Mouse (Mus musculus): ENCODE measurements around the gene Kctd18. TPM values are rescaled to one million over a fixed set of nuclear protein-coding genes. Genes with fewer than 3 reads are reported as not detected.
"Not testable (repeated sequence)": the region's sequence is repeated elsewhere in the genome, so short reads cannot be mapped to it uniquely, and the experiment has no call there.

Gene Kctd18
- total and polyA plus RNA-seq, 3 experiments, result 4.2 to 6.6 (median 5.8) TPM

DNA sequence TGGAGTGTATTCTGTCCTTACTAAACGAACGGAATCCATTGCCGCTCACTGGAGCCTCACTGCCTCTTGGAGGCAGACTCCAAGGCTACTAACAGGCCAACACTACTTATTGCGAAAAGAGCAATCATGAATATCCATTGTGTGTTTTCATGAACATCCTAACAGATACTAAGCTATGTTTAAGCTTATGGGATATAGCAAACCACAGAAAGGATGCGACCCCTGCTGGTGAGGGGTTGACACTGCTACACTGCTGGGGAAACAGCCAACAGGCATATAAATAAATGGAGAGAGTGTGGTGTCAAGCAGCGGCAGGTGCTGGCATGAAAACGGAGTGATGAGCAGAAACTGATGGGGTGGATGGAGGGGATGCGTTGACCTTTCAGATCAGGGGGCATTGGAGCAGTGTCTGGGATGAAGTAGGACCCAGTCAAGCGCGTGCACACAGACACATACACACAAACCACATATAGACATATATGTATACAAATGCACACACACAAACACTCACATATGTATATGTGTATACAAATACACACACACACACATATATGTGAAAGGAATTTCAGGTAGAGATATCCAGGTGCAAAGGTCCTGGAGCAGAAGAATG is 12.5 kb upstream of the Kctd18 start:
- peaks cover 4% of the 10 kb centered on the region for H3K4me1 ChIP-seq (ENCODE audit: control insufficient read depth, insufficient read depth, low read length)
- no peaks in the 10 kb centered on the region for H3K36me3 ChIP-seq (ENCODE audit: control insufficient read depth, insufficient read depth, low read length)
- H3K9ac ChIP-seq (ENCODE audit: low read depth, low read length), result no peak overlapping the region
- intact Hi-C loops (cut with DNase I), result loop anchor here (2.0 to 10.0 kb wide), 3 partner anchors 60 to 602 kb away; no protein-coding TSS in a partner anchor
- no peaks in the 10 kb centered on the region for H3K27me3 ChIP-seq (ENCODE audit: control insufficient read depth, insufficient read depth, low read length)
- no peaks in the 10 kb centered on the region for H3K79me2 ChIP-seq (replicated peaks; ENCODE audit: control insufficient read depth, insufficient read depth, low read length)
- peak overlapping the region; percentile 93 for H3K27ac ChIP-seq
- peak; percentile 83 for TF ChIP-seq CTCF (IDR thresholded peaks at IDR 0.05)
- no peak for TF ChIP-seq POLR2A (IDR thresholded peaks at IDR 0.05; ENCODE audit: insufficient read depth, low read depth, low read length)
- 0 out of 2 replicates have a peak, but pooled peaks have one; percentile 27 for TF ChIP-seq EP300 (IDR thresholded peaks at IDR 0.05; ENCODE audit: insufficient read depth, low read depth, low read length)
- WGBS, result 56% methylated on average over 10 of the region's 10 CpGs
- peak overlapping the region; percentile 4; the same call in 1 of the 2 replicates for H3K4me3 ChIP-seq
- DNase-seq, result peak; percentile 51 to 65

DNA sequence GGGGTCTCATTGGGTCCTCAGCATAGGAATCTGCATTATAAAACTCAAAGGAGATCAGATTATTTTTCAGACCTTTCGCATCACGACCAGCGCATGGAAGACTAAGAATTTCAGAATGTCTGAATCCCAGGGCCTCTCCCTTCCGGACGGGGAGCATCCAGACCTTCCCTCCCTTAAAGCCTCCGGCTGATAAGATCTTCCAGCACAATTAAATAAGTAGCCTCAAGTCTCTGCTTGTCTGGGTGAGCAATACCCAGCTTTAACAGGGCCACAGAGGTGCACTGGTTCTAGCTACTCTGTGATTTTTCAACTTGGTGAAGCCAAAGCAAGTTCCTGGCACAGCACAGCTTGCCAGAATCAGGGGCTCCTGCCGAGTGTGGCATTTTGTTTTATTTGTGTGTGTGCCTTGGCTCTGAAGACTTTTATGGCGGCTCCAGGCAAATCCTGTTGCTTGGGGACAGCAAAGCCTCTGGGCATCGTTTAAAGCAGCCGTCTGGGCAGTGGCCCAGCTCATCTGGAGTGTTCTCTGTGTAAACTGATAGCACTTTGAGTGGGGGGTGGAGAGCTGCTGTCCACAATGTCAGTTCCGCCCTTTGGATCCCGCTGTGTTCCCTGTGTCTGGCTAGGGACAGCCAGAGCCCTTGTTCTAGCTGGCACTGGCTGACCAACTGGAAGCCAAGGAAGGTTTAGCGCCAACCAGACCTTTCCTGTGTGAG is 11.6 kb upstream of the Kctd18 start:
- Histone ChIP-seq H3K36me3 (ENCODE audit: control insufficient read depth, insufficient read depth, low read length) (no peaks in the 10 kb centered on the region), H3K79me2 (replicated peaks; ENCODE audit: control insufficient read depth, insufficient read depth, low read length) (no peaks in the 10 kb centered on the region), H3K4me3 (peak overlapping the region; percentile 56), H3K9ac (ENCODE audit: low read depth, low read length) (peak overlapping the region; percentile 55), H3K27ac (peak overlapping the region; percentile 93), H3K4me1 (ENCODE audit: control insufficient read depth, insufficient read depth, low read length) (peaks cover 4% of the 10 kb centered on the region), H3K27me3 (ENCODE audit: control insufficient read depth, insufficient read depth, low read length) (no peaks in the 10 kb centered on the region)
- intact Hi-C loops (cut with DNase I), result loop anchor here (2.0 to 10.0 kb wide), 3 partner anchors 60 to 602 kb away; no protein-coding TSS in a partner anchor
- WGBS, result 11% methylated on average over 13 of the region's 13 CpGs
- TF ChIP-seq POLR2A (IDR thresholded peaks at IDR 0.05; ENCODE audit: insufficient read depth, low read depth, low read length) (peak; percentile 59), CTCF (IDR thresholded peaks at IDR 0.05) (no peak), EP300 (IDR thresholded peaks at IDR 0.05; ENCODE audit: insufficient read depth, low read depth, low read length) (peak; percentile 94)
- DNase-seq, result peak; percentile 81 to 90

DNA sequence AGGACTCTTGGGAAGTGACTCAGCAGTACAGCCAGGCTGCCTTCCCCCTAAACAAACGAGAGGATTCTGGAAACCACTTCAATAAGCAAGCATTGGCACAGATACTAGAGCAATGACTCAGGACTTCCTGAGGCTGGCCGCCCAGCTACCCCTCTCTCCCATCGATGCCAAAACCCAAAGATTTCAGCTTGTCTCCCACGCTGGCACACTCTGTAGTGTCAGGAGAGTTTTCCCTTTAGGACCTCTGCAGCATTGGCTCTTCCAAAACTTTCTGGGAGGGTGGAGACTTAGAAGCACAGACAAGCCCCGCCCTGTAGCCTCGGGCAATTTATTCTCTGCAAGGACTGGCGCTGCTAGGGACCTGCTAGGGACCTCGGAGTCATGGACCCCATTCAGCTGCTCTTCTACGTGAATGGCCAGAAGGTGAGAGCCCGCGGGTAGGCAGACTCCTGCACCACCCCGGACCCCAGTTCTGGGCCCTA is 10.9 kb upstream of the Kctd18 start, which contains the start of gene Aox1:
Aox1 (plus strand) TSS at position 296 of the 482 bp plus-strand sequence.
- Histone ChIP-seq H3K36me3 (ENCODE audit: control insufficient read depth, insufficient read depth, low read length) (no peaks in the 10 kb centered on the region), H3K9ac (ENCODE audit: low read depth, low read length) (peak within 1 kb of the TSS; percentile 55), H3K27ac (peak within 1 kb of the TSS; percentile 93), H3K79me2 (replicated peaks; ENCODE audit: control insufficient read depth, insufficient read depth, low read length) (no peaks in the 10 kb centered on the region), H3K4me1 (ENCODE audit: control insufficient read depth, insufficient read depth, low read length) (peaks cover 4% of the 10 kb centered on the region), H3K4me3 (peak within 1 kb of the TSS; percentile 56), H3K27me3 (ENCODE audit: control insufficient read depth, insufficient read depth, low read length) (no peaks in the 10 kb centered on the region)
- no peak for TF ChIP-seq CTCF (IDR thresholded peaks at IDR 0.05)
- TF ChIP-seq POLR2A (IDR thresholded peaks at IDR 0.05; ENCODE audit: insufficient read depth, low read depth, low read length), result peak; percentile 89
- TF ChIP-seq EP300 (IDR thresholded peaks at IDR 0.05; ENCODE audit: insufficient read depth, low read depth, low read length), result peak; percentile 79
- 1% methylated on average over 12 of the region's 12 CpGs for WGBS
- intact Hi-C loops (cut with DNase I), result loop anchor here (2.0 to 10.0 kb wide), 3 partner anchors 59 to 601 kb away; no protein-coding TSS in a partner anchor
- DNase-seq, result peak; percentile 79 to 86

DNA sequence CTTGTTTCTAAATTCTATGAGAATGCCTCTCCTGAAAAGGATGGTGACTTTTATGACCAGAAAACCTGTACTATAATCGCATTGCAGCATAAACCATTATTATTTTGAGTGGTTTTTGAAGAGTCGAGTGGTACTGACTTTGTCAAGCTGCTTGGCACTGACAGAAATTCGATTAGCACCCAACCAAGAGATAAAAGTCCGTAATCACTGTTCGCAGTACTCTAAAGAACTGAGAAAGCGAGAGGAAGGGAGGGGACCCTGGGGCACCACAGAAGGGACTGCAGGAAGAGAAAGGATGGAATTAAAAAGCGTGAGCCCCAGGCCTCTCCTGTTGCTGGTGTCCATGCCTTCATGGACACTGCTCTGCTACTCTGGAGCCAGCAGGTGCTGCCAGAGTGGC is 9.0 kb upstream of the Kctd18 start:
- H3K36me3 ChIP-seq (ENCODE audit: control insufficient read depth, insufficient read depth, low read length), result no peaks in the 10 kb centered on the region
- H3K4me3 ChIP-seq, result no peak overlapping the region
- H3K4me1 ChIP-seq (ENCODE audit: control insufficient read depth, insufficient read depth, low read length), result peaks cover 4% of the 10 kb centered on the region
- intact Hi-C loops (cut with DNase I), result no loop called here
- no peak for TF ChIP-seq CTCF (IDR thresholded peaks at IDR 0.05)
- no peak for TF ChIP-seq POLR2A (IDR thresholded peaks at IDR 0.05; ENCODE audit: insufficient read depth, low read depth, low read length)
- TF ChIP-seq EP300 (IDR thresholded peaks at IDR 0.05; ENCODE audit: insufficient read depth, low read depth, low read length), result no peak
- no peak for DNase-seq
- H3K27ac ChIP-seq, result no peak overlapping the region
- H3K27me3 ChIP-seq (ENCODE audit: control insufficient read depth, insufficient read depth, low read length), result no peaks in the 10 kb centered on the region
- H3K9ac ChIP-seq (ENCODE audit: low read depth, low read length), result no peak overlapping the region
- H3K79me2 ChIP-seq (replicated peaks; ENCODE audit: control insufficient read depth, insufficient read depth, low read length), result no peaks in the 10 kb centered on the region
- 42% methylated on average over 7 of the region's 7 CpGs for WGBS

DNA sequence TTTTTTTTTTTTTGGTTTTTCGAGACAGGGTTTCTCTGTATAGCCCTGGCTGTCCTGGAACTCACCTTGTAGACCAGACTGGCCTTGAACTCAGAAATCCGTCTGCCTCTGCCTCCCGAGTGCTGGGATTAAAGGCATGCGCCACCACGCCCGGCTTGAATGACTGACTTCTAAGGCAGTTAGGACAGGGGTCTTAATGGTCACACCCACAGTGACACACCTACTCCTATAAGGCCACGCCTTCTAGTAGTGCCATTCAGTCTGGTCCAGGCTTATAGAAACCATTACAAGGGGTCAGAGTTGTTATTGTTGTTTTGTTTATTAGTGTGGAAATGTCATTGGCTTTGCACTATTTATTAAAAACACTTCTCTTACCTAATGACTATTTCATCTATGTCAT is 12.4 kb downstream of the Kctd18 start:
- H3K9ac ChIP-seq (ENCODE audit: low read depth, low read length); H3K4me3 ChIP-seq; H3K4me1 ChIP-seq (ENCODE audit: control insufficient read depth, insufficient read depth, low read length); H3K36me3 ChIP-seq (ENCODE audit: control insufficient read depth, insufficient read depth, low read length); DNase-seq; H3K27me3 ChIP-seq (ENCODE audit: control insufficient read depth, insufficient read depth, low read length); H3K79me2 ChIP-seq (replicated peaks; ENCODE audit: control insufficient read depth, insufficient read depth, low read length); H3K27ac ChIP-seq; intact Hi-C loops (cut with DNase I): not testable (repeated sequence)
- WGBS, result 93% methylated on average over 7 of the region's 7 CpGs

DNA sequence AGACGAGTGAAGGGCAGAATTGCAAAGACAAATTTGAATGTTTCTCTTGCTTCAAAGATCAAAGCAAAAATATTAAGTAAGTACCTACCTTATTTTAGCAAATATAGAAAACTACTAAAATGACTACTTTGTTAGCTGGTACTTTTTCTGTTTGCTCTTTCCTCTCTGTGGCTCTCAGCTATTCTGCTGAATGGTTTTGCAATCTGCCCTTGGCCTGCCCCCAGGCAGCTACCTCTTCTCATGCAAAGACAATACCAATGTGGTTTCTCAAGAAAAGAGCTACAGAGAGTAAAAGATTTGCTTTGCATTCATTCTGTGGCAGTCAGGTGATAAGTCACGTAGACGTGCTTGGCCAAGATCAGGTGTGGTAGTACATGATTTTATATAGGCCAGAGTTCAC is 20.6 kb downstream of the Kctd18 start:
- no peak for DNase-seq
- 58% methylated on average over 3 of the region's 3 CpGs for whole genome bisulfite sequencing
- no peaks in the 10 kb centered on the region for H3K36me3 ChIP-seq (ENCODE audit: control insufficient read depth, insufficient read depth, low read length)
- intact Hi-C loops (cut with DNase I), result no loop called here
- TF ChIP-seq POLR2A (IDR thresholded peaks at IDR 0.05; ENCODE audit: insufficient read depth, low read depth, low read length) (no peak), CTCF (IDR thresholded peaks at IDR 0.05) (no peak), EP300 (IDR thresholded peaks at IDR 0.05; ENCODE audit: insufficient read depth, low read depth, low read length) (no peak)
- H3K9ac ChIP-seq (ENCODE audit: low read depth, low read length), result no peak overlapping the region
- H3K27ac ChIP-seq, result peak overlapping the region; percentile 72
- 0 out of 2 replicates have a peak, but pooled peaks cover 3% of the 10 kb centered on the region for H3K4me1 ChIP-seq (ENCODE audit: control insufficient read depth, insufficient read depth, low read length)
- no peaks in the 10 kb centered on the region for H3K79me2 ChIP-seq (replicated peaks; ENCODE audit: control insufficient read depth, insufficient read depth, low read length)
- no peaks in the 10 kb centered on the region for H3K27me3 ChIP-seq (ENCODE audit: control insufficient read depth, insufficient read depth, low read length)
- no peak overlapping the region for H3K4me3 ChIP-seq
